Mouse (Mus musculus): ENCODE measurements around the gene Ccl22. TPM values are rescaled to one million over a fixed set of nuclear protein-coding genes. Genes with fewer than 3 reads are reported as not detected.

Ccl22 gene
- polyA plus RNA-seq, 1 experiment from 2014 or later, result not detected

- Histone ChIP-seq H3K36me3 (ENCODE audit: control insufficient read depth, insufficient read depth, low read length) (no peaks in the 10 kb centered on the region), H3K9ac (ENCODE audit: low read length) (no peak overlapping the region), H3K4me1 (replicated peaks; ENCODE audit: control insufficient read depth, insufficient read depth, low read length) (0 out of 2 replicates have a peak, but pooled peaks cover 2% of the 10 kb centered on the region), H3K4me3 (ENCODE audit: low read depth, low read length) (no peak overlapping the region), H3K4me2 (ENCODE audit: low read depth, low read length, severe bottlenecking) (no peak overlapping the region), H3K9me3 (ENCODE audit: control insufficient read depth, low read length) (no peaks in the 10 kb centered on the region), H3K27ac (ENCODE audit: low read depth, low read length) (no peak overlapping the region), H3K27me3 (ENCODE audit: control insufficient read depth, insufficient read depth, low read length) (no peaks in the 10 kb centered on the region)
- ATAC-seq (replicated peaks; ENCODE audit: low FRiP score) (no peak), DNase-seq (ENCODE audit: low spot score) (no peak)
- WGBS, result 79% methylated on average over 6 of the region's 6 CpGs
Measured at GRCm38 (mm10) chr8:94785995-94786595, 40.7 kb downstream of the Ccl22 start.

GRCm38 (mm10) chr8:94787524-94788501 lies 42.4 kb downstream of the Ccl22 start:
- DNase-seq (ENCODE audit: low spot score), result no peak
- Histone ChIP-seq H3K36me3 (ENCODE audit: control insufficient read depth, insufficient read depth, low read length) (no peaks in the 10 kb centered on the region), H3K27ac (ENCODE audit: low read depth, low read length) (no peak overlapping the region), H3K4me1 (replicated peaks; ENCODE audit: control insufficient read depth, insufficient read depth, low read length) (no peaks in the 10 kb centered on the region), H3K27me3 (ENCODE audit: control insufficient read depth, insufficient read depth, low read length) (no peaks in the 10 kb centered on the region), H3K9me3 (ENCODE audit: control insufficient read depth, low read length) (no peaks in the 10 kb centered on the region), H3K4me2 (ENCODE audit: low read depth, low read length, severe bottlenecking) (no peak overlapping the region), H3K4me3 (ENCODE audit: low read depth, low read length) (no peak overlapping the region), H3K9ac (ENCODE audit: low read length) (no peak overlapping the region)
- no peak for ATAC-seq (replicated peaks; ENCODE audit: low FRiP score)
- WGBS, result 69% methylated on average over 15 of the region's 15 CpGs

- no peak overlapping the region for H3K27ac ChIP-seq (ENCODE audit: low read depth, low read length)
- H3K27me3 ChIP-seq (ENCODE audit: control insufficient read depth, insufficient read depth, low read length), result no peaks in the 10 kb centered on the region
- no peaks in the 10 kb centered on the region for H3K4me1 ChIP-seq (replicated peaks; ENCODE audit: control insufficient read depth, insufficient read depth, low read length)
- no peaks in the 10 kb centered on the region for H3K36me3 ChIP-seq (ENCODE audit: control insufficient read depth, insufficient read depth, low read length)
- WGBS, result 45% methylated on average over 10 of the region's 10 CpGs
- H3K9me3 ChIP-seq (ENCODE audit: control insufficient read depth, low read length), result no peaks in the 10 kb centered on the region
- no peak overlapping the region for H3K9ac ChIP-seq (ENCODE audit: low read length)
- DNase-seq (ENCODE audit: low spot score) (no peak), ATAC-seq (replicated peaks; ENCODE audit: low FRiP score) (no peak)
- no peak overlapping the region for H3K4me3 ChIP-seq (ENCODE audit: low read depth, low read length)
- H3K4me2 ChIP-seq (ENCODE audit: low read depth, low read length, severe bottlenecking), result no peak overlapping the region
Measured at GRCm38 (mm10) chr8:94789256-94789955, 44.0 kb downstream of the Ccl22 start.

GRCm38 (mm10) chr8:94794368-94794767 lies 49.0 kb downstream of the Ccl22 start:
- ATAC-seq (replicated peaks; ENCODE audit: low FRiP score), result no peak
- Histone ChIP-seq H3K27ac (ENCODE audit: low read depth, low read length) (no peak overlapping the region), H3K9ac (ENCODE audit: low read length) (no peak overlapping the region), H3K4me3 (ENCODE audit: low read depth, low read length) (no peak overlapping the region), H3K4me2 (ENCODE audit: low read depth, low read length, severe bottlenecking) (no peak overlapping the region), H3K9me3 (ENCODE audit: control insufficient read depth, low read length) (no peaks in the 10 kb centered on the region), H3K27me3 (ENCODE audit: control insufficient read depth, insufficient read depth, low read length) (no peaks in the 10 kb centered on the region), H3K36me3 (ENCODE audit: control insufficient read depth, insufficient read depth, low read length) (no peaks in the 10 kb centered on the region), H3K4me1 (replicated peaks; ENCODE audit: control insufficient read depth, insufficient read depth, low read length) (no peaks in the 10 kb centered on the region)
- 91% methylated on average over 4 of the region's 4 CpGs for WGBS
- no peak for DNase-seq (ENCODE audit: low spot score)

GRCm38 (mm10) chr8:94794782-94795181 lies 49.4 kb downstream of the Ccl22 start:
- no peaks in the 10 kb centered on the region for H3K9me3 ChIP-seq (ENCODE audit: control insufficient read depth, low read length)
- no peaks in the 10 kb centered on the region for H3K4me1 ChIP-seq (replicated peaks; ENCODE audit: control insufficient read depth, insufficient read depth, low read length)
- DNase-seq (ENCODE audit: low spot score) (no peak), ATAC-seq (replicated peaks; ENCODE audit: low FRiP score) (no peak)
- H3K27ac ChIP-seq (ENCODE audit: low read depth, low read length), result no peak overlapping the region
- no peak overlapping the region for H3K4me2 ChIP-seq (ENCODE audit: low read depth, low read length, severe bottlenecking)
- 92% methylated on average over 2 of the region's 2 CpGs for WGBS
- H3K27me3 ChIP-seq (ENCODE audit: control insufficient read depth, insufficient read depth, low read length), result no peaks in the 10 kb centered on the region
- H3K9ac ChIP-seq (ENCODE audit: low read length), result no peak overlapping the region
- no peaks in the 10 kb centered on the region for H3K36me3 ChIP-seq (ENCODE audit: control insufficient read depth, insufficient read depth, low read length)
- H3K4me3 ChIP-seq (ENCODE audit: low read depth, low read length), result no peak overlapping the region

DNA sequence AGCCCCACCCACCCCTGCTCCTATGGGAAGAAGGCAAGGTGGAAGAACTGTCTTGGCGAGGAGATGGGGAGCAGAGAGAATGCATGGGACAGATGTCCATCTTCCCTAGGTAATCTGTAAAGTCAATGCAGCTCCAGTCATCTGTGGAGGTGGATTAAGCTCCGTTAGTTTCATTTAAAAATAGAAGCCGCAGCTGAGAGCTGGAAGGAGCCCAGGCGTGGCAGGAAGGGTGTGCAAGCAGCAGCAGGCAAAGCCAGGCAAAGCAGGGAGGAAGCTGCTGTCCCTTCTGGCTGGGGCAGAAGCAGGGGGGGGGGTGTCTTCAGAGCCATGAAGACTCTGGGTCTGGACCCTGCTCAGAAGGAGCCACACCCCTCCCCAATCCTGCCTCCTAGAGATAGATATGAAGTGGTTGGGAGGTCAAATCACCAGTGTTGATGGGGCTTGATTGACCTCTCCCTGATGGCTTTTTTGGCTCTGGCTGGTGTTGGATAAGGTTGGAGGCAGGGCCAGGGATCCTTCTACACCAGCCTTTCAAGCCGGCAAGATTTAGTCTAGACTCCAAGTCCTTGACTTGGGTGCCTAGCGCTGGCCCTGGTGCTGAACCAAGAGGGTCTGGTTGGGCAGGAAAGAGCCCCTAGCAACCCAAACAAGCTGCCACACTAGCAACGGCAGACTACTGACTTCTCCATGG lies 55.0 kb downstream of the Ccl22 start:
- H3K36me3 ChIP-seq (ENCODE audit: control insufficient read depth, insufficient read depth, low read length), result no peaks in the 10 kb centered on the region
- no peak for DNase-seq (ENCODE audit: low spot score)
- H3K9me3 ChIP-seq (ENCODE audit: control insufficient read depth, low read length), result no peaks in the 10 kb centered on the region
- H3K4me3 ChIP-seq (ENCODE audit: low read depth, low read length), result no peak overlapping the region
- WGBS, result 67% methylated on average over 7 of the region's 7 CpGs
- no peaks in the 10 kb centered on the region for H3K4me1 ChIP-seq (replicated peaks; ENCODE audit: control insufficient read depth, insufficient read depth, low read length)
- no peak for ATAC-seq (replicated peaks; ENCODE audit: low FRiP score)
- H3K27ac ChIP-seq (ENCODE audit: low read depth, low read length), result no peak overlapping the region
- no peak overlapping the region for H3K4me2 ChIP-seq (ENCODE audit: low read depth, low read length, severe bottlenecking)
- no peak overlapping the region for H3K9ac ChIP-seq (ENCODE audit: low read length)
- no peaks in the 10 kb centered on the region for H3K27me3 ChIP-seq (ENCODE audit: control insufficient read depth, insufficient read depth, low read length)

Other genes starting within 250 kb of the Ccl22 start
- gene Cpne2, start 212.6 kb upstream of the Ccl22 start, polyA plus RNA-seq (2014; fragmentation: Nextera tagmentation; extraction: Ambion mirVana), result 19.9 and 23.1 TPM in 2 replicates
- 53.4 and 55.2 TPM in 2 replicates for gene Rspry1, start 143.7 kb upstream of the Ccl22 start, polyA plus RNA-seq (2014; fragmentation: Nextera tagmentation; extraction: Ambion mirVana)
- 102 and 108 TPM in 2 replicates for gene Fam192a, start 143.6 kb upstream of the Ccl22 start, polyA plus RNA-seq (2014; fragmentation: Nextera tagmentation; extraction: Ambion mirVana)
- 82.3 and 89.1 TPM in 2 replicates for gene Arl2bp, start 79.0 kb upstream of the Ccl22 start, polyA plus RNA-seq (2014; fragmentation: Nextera tagmentation; extraction: Ambion mirVana)
- 0.60 and 0.96 TPM in 2 replicates for gene Pllp, start 49.3 kb upstream of the Ccl22 start, polyA plus RNA-seq (2014; fragmentation: Nextera tagmentation; extraction: Ambion mirVana)
- gene Cx3cl1, start 26.4 kb downstream of the Ccl22 start, polyA plus RNA-seq (2014; fragmentation: Nextera tagmentation; extraction: Ambion mirVana), result 8.8 and 9.4 TPM in 2 replicates
- not detected in 2 replicates for gene Ccl17, start 64.9 kb downstream of the Ccl22 start, polyA plus RNA-seq (2014; fragmentation: Nextera tagmentation; extraction: Ambion mirVana)
- gene Coq9, start 92.7 kb downstream of the Ccl22 start, polyA plus RNA-seq (2014; fragmentation: Nextera tagmentation; extraction: Ambion mirVana), result 53.7 and 60.5 TPM in 2 replicates
- 144 and 152 TPM in 2 replicates for gene Ciapin1, start 92.8 kb downstream of the Ccl22 start, polyA plus RNA-seq (2014; fragmentation: Nextera tagmentation; extraction: Ambion mirVana)
- 156 and 173 TPM in 2 replicates for gene Polr2c, start 111.9 kb downstream of the Ccl22 start, polyA plus RNA-seq (2014; fragmentation: Nextera tagmentation; extraction: Ambion mirVana)
- 19.1 and 19.9 TPM in 2 replicates for gene Dok4, start 130.7 kb downstream of the Ccl22 start, polyA plus RNA-seq (2014; fragmentation: Nextera tagmentation; extraction: Ambion mirVana)
- 18.8 and 19.5 TPM in 2 replicates for gene Ccdc102a, start 172.5 kb downstream of the Ccl22 start, polyA plus RNA-seq (2014; fragmentation: Nextera tagmentation; extraction: Ambion mirVana)
- 0.12 and 0.20 TPM in 2 replicates for gene Adgrg5, start 178.1 kb downstream of the Ccl22 start, polyA plus RNA-seq (2014; fragmentation: Nextera tagmentation; extraction: Ambion mirVana)
- gene Adgrg1, start 229.2 kb downstream of the Ccl22 start, polyA plus RNA-seq (2014; fragmentation: Nextera tagmentation; extraction: Ambion mirVana), result 177 and 184 TPM in 2 replicates

Measured in forebrain, embryonic 11.5 days (tissue).